Mouse (Mus musculus) intestine, postnatal 0 days (tissue): ENCODE data around the gene Pfkfb4. TPM values are rescaled to one million over a fixed set of nuclear protein-coding genes. Genes with fewer than 3 reads are reported as not detected.
A peak's percentile ranks its signal among the peaks of the same experiment; 100 is the strongest.

Experiments used
- ATAC-seq: fragments of 200-750 bp; cut with Nextera tagmentation; 2 replicates; pipeline ENCODE4 v1.8.0; 2017; ENCODE audit warnings: mild to moderate bottlenecking, moderate TSS enrichment, moderate library complexity
- H3K27ac ChIP-seq: fragments of 300-500 bp; sonication (generic); 2 replicates; pipeline ENCODE4 v1.5.1; 2014; ENCODE audit warnings: mild to moderate bottlenecking, low read depth, low read length, moderate library complexity
- H3K27me3 ChIP-seq: fragments of 300-500 bp; sonication (generic); replicated peaks from 2 replicates; pipeline ENCODE4 v1.6.1; 2014; ENCODE audit warnings: low read length, mixed read lengths; ENCODE audit not compliant: control insufficient read depth, insufficient read depth
- H3K36me3 ChIP-seq: fragments of 300-500 bp; sonication (generic); 2 replicates; pipeline ENCODE4 v1.6.1; 2014; ENCODE audit warnings: mild to moderate bottlenecking, moderate library complexity; ENCODE audit not compliant: control insufficient read depth, insufficient read depth
- H3K4me1 ChIP-seq: fragments of 300-500 bp; sonication (generic); replicated peaks from 2 replicates; pipeline ENCODE4 v1.6.1; 2014; ENCODE audit warnings: antibody characterized with exemption, low read length, mixed read lengths; ENCODE audit not compliant: control insufficient read depth, insufficient read depth
- H3K4me2 ChIP-seq: fragments of 300-500 bp; sonication (generic); replicated peaks from 2 replicates; pipeline ENCODE4 v1.6.1; 2014; ENCODE audit warnings: low read depth, mild to moderate bottlenecking, moderate library complexity
- H3K4me3 ChIP-seq: fragments of 300-500 bp; sonication (generic); 2 replicates; pipeline ENCODE4 v1.5.1; 2014; ENCODE audit warnings: low read depth, low read length
- H3K9ac ChIP-seq: fragments of 300-500 bp; sonication (generic); 2 replicates; pipeline ENCODE4 v1.6.1; 2014; ENCODE audit warnings: mild to moderate bottlenecking, low read depth, low read length
- H3K9me3 ChIP-seq: fragments of 300-500 bp; sonication (generic); 2 replicates; pipeline ENCODE4 v1.6.1; 2016; ENCODE audit warnings: mixed run types; ENCODE audit not compliant: control insufficient read depth
- CTCF ChIP-seq: sonication (generic); IDR thresholded peaks from 2 replicates; pipeline ENCODE4 v1.5.1; 2016; ENCODE audit warnings: low read depth, mild to moderate bottlenecking, control low read depth, antibody characterized with exemption, moderate library complexity
- whole genome bisulfite sequencing: fragments of 180-500 bp; shearing (Covaris S2); extraction: QIAGEN DNeasy Blood & Tissue Kit; methylation state at CpG from one replicate; pipeline ENCODE4 v1.1.7; 2014; 5-methylcytosine and 5-hydroxymethylcytosine counted together
- polyA plus RNA-seq: library from polyadenylated mRNA; unstranded; fragments of >200 nt; fragmentation: Nextera tagmentation; extraction: Ambion mirVana; gene quantifications from 2 replicates; pipeline ENCODE4 v1.2.1, GENCODE M21; 2015

Gene Pfkfb4
- polyA plus RNA-seq, 1 experiment from 2014 or later, result 43.1 TPM

GRCm38 (mm10) chr9:109009636-109010315, 18.2 kb downstream of the Pfkfb4 start:
- H3K4me2 ChIP-seq, result no peak overlapping the region
- no peaks in the 10 kb centered on the region for H3K4me1 ChIP-seq
- H3K4me3 ChIP-seq, result no peak overlapping the region
- TF ChIP-seq CTCF, result no peak
- ATAC-seq, result no peak
- WGBS, result 52% methylated on average over 17 of the region's 17 CpGs
- H3K36me3 ChIP-seq, result peaks cover 29% of the 10 kb centered on the region
- no peaks in the 10 kb centered on the region for H3K27me3 ChIP-seq
- no peak overlapping the region for H3K27ac ChIP-seq
- H3K9me3 ChIP-seq, result no peaks in the 10 kb centered on the region
- no peak overlapping the region for H3K9ac ChIP-seq

DNA sequence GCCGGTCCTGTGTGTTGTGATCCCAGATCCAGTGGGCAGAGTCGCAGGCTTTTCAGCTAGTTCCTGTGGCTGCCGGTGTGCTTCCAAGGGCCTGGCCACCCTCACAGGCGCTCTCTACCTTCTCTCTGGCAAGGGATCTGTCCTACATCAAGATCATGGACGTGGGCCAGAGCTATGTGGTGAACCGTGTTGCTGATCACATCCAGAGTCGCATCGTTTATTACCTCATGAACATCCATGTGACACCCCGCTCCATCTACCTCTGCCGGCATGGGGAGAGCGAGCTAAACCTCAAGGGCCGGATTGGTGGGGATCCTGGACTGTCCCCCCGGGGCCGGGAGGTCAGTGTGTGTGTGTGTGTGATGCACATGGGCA, 18.7 kb downstream of the Pfkfb4 start:
- WGBS, result 79% methylated on average over 14 of the region's 14 CpGs
- H3K9ac ChIP-seq, result no peak overlapping the region
- H3K4me1 ChIP-seq, result 0 out of 2 replicates have a peak, but pooled peaks cover 3% of the 10 kb centered on the region
- no peak overlapping the region for H3K4me3 ChIP-seq
- peaks cover 27% of the 10 kb centered on the region for H3K36me3 ChIP-seq
- no peak overlapping the region for H3K4me2 ChIP-seq
- ATAC-seq, result no peak
- TF ChIP-seq CTCF, result no peak
- no peak overlapping the region for H3K27ac ChIP-seq
- no peaks in the 10 kb centered on the region for H3K9me3 ChIP-seq
- H3K27me3 ChIP-seq, result no peaks in the 10 kb centered on the region

DNA sequence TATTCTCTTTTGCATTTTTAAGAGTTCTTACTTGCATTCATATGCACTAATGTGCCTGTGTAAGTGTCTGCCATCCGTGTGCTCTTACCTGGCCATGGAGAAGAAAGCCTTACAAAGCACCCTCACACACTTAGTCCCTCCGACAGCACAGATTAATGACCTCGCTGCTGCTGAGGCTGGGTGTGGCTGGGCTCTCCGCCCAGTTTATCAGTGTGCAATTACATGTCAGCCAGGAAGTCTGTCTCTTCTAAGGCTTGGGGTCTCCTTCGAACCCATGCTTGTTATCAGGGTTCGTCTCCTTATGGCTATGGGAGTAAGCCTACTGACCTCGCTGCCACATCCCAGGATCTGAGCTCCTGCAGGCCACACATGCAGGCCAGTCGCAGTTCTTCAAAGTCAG, 23.8 kb downstream of the Pfkfb4 start:
- H3K9ac ChIP-seq, result no peak overlapping the region
- H3K4me1 ChIP-seq, result 0 out of 2 replicates have a peak, but pooled peaks cover 3% of the 10 kb centered on the region
- no peak for TF ChIP-seq CTCF
- H3K27ac ChIP-seq, result no peak overlapping the region
- no peak overlapping the region for H3K4me3 ChIP-seq
- H3K36me3 ChIP-seq, result peaks cover 17% of the 10 kb centered on the region
- peak; percentile 59; the same call in 1 of the 2 replicates for ATAC-seq
- WGBS, result 31% methylated on average over 8 of the region's 8 CpGs
- no peaks in the 10 kb centered on the region for H3K9me3 ChIP-seq
- H3K4me2 ChIP-seq, result no peak overlapping the region
- no peaks in the 10 kb centered on the region for H3K27me3 ChIP-seq

GRCm38 (mm10) chr9:109016973-109017604, 25.5 kb downstream of the Pfkfb4 start:
- WGBS, result 65% methylated on average over 11 of the region's 11 CpGs

DNA sequence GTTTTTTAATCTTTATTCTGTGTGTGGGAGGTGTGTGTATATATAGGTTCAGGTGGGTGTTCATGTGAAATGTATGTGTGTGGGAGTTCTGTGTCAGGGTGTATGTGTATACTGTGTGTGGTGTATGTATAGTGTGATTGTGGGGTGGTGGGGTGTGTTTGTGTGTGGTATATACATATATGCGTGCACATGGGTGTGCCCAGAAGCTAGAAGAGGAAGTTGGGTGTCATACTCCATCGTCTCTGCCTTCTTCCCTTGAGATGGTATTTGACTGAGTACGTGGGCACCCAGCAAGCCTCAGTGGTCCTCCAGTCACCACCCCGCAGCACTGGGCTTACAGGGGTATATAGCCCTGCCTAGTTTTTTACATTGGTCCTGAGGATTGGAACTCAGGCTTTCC, 29.9 kb downstream of the Pfkfb4 start:
- H3K4me3 ChIP-seq, result no peak overlapping the region
- WGBS, result 81% methylated on average over 4 of the region's 4 CpGs
- TF ChIP-seq CTCF, result no peak
- no peaks in the 10 kb centered on the region for H3K9me3 ChIP-seq
- H3K4me2 ChIP-seq, result no peak overlapping the region
- H3K36me3 ChIP-seq, result peaks cover 17% of the 10 kb centered on the region; the same call in 1 of the 2 replicates
- no peak for ATAC-seq
- H3K4me1 ChIP-seq, result no peaks in the 10 kb centered on the region
- no peaks in the 10 kb centered on the region for H3K27me3 ChIP-seq
- no peak overlapping the region for H3K27ac ChIP-seq
- H3K9ac ChIP-seq, result no peak overlapping the region

More at GRCm38 (mm10) chr9:109016973-109017604, 25.5 kb downstream of the Pfkfb4 start:
- H3K27me3 ChIP-seq, result no peaks in the 10 kb centered on the region
- H3K27ac ChIP-seq, result no peak overlapping the region
- no peaks in the 10 kb centered on the region for H3K9me3 ChIP-seq
- H3K4me1 ChIP-seq, result 0 out of 2 replicates have a peak, but pooled peaks cover 3% of the 10 kb centered on the region
- peaks cover 4% of the 10 kb centered on the region; the same call in 1 of the 2 replicates for H3K36me3 ChIP-seq
- TF ChIP-seq CTCF, result no peak
- no peak overlapping the region for H3K4me2 ChIP-seq
- no peak overlapping the region for H3K9ac ChIP-seq
- H3K4me3 ChIP-seq, result no peak overlapping the region
- ATAC-seq, result no peak

GRCm38 (mm10) chr9:109022866-109023685, 31.5 kb downstream of the Pfkfb4 start:
- Histone ChIP-seq H3K9ac (no peak overlapping the region), H3K4me1 (no peaks in the 10 kb centered on the region), H3K4me2 (no peak overlapping the region), H3K36me3 (peaks cover 23% of the 10 kb centered on the region; the same call in 1 of the 2 replicates), H3K27ac (no peak overlapping the region), H3K9me3 (no peaks in the 10 kb centered on the region), H3K4me3 (no peak overlapping the region), H3K27me3 (no peaks in the 10 kb centered on the region)
- TF ChIP-seq CTCF, result no peak
- WGBS, result 78% methylated on average over 17 of the region's 17 CpGs
- ATAC-seq, result no peak
